9 mouse cellular contexts compared by ENCODE assay signal in the genomic region with DNA sequence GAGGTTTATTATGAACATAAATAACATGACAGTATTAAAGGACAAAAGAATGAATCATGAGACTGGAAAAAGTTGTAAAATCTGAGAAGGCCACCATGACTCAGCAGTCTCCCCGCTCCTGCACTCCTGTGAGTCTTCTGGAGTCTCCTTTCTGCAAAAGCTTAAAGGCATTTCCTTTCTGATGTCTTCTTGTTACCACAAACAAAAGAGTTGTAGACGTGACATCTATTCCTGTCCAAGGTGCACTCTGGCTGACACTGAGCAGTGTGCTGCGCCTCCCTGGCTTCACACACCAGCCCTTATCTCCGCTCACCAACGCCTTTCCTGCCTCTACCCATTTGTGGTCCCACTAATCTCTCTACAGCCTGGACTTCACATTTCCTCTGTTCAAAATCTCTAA. TPM values are rescaled to one million over a fixed set of nuclear protein-coding genes. Genes with fewer than 3 reads are reported as not detected.
DNase-seq lines count a peak whose midpoint lies in the region; ATAC-seq lines count a peak whose summit lies in the region.
"Had no signal": no experiment of that assay in that cellular context is flagged by ENCODE, and none has a peak within 500 bp of the region (broad histone marks: within the 10 kb centered on the region; RNA-seq: fewer than 3 reads in every experiment).

No protein-coding gene starts in this region.

- no peak overlapping the region for H3K4me2 ChIP-seq in heart, embryonic 15.5 days
- H3K4me2 ChIP-seq in stomach, embryonic 15.5 days, result no peak overlapping the region
- H3K4me2 ChIP-seq in midbrain, embryonic 11.5 days, result no peak overlapping the region

- no peaks in the 10 kb centered on the region for H3K27me3 ChIP-seq in heart, embryonic 15.5 days
- no peaks in the 10 kb centered on the region for H3K27me3 ChIP-seq in stomach, embryonic 15.5 days (replicated peaks)
- H3K27me3 ChIP-seq in midbrain, embryonic 11.5 days (ENCODE audit: control insufficient read depth, insufficient read depth, low read length), result no peaks in the 10 kb centered on the region

- peak overlapping the region; percentile 56 for H3K27ac ChIP-seq in heart, embryonic 15.5 days
- H3K27ac ChIP-seq in stomach, embryonic 15.5 days, result no peak overlapping the region
- H3K27ac ChIP-seq in midbrain, embryonic 11.5 days (ENCODE audit: low read depth, low read length), result no peak overlapping the region

- peaks cover 23% of the 10 kb centered on the region for H3K4me1 ChIP-seq in heart, embryonic 15.5 days (replicated peaks)
- H3K4me1 ChIP-seq in stomach, embryonic 15.5 days, result no peaks in the 10 kb centered on the region
- H3K4me1 ChIP-seq in midbrain, embryonic 11.5 days (ENCODE audit: control insufficient read depth, insufficient read depth, low read length), result no peaks in the 10 kb centered on the region

- no peaks in the 10 kb centered on the region for H3K36me3 ChIP-seq in heart, embryonic 15.5 days
- H3K36me3 ChIP-seq in stomach, embryonic 15.5 days, result no peaks in the 10 kb centered on the region
- H3K36me3 ChIP-seq in midbrain, embryonic 11.5 days (ENCODE audit: control insufficient read depth, insufficient read depth, low read length), result no peaks in the 10 kb centered on the region

- no peak overlapping the region for H3K9ac ChIP-seq in heart, embryonic 15.5 days
- H3K9ac ChIP-seq in stomach, embryonic 15.5 days, result no peak overlapping the region
- H3K9ac ChIP-seq in midbrain, embryonic 11.5 days (ENCODE audit: low read length), result no peak overlapping the region

- WGBS in heart, embryonic 15.5 days, result 21% methylated on average over 5 of the region's 5 CpGs
- WGBS in stomach, embryonic 15.5 days, result 69% methylated on average over 5 of the region's 5 CpGs
- WGBS in midbrain, embryonic 11.5 days, result 84% methylated on average over 5 of the region's 5 CpGs

- no peaks in the 10 kb centered on the region for H3K9me3 ChIP-seq in heart, embryonic 15.5 days (replicated peaks)
- H3K9me3 ChIP-seq in stomach, embryonic 15.5 days, result no peaks in the 10 kb centered on the region
- no peaks in the 10 kb centered on the region for H3K9me3 ChIP-seq in midbrain, embryonic 11.5 days (ENCODE audit: control insufficient read depth, low read length)

- peak; percentile 22 for DNase-seq in gastrocnemius, postnatal 25 days
- no peak for DNase-seq in gastrocnemius, postnatal 10 days
- peak; percentile 23 to 42 for DNase-seq in kidney, postnatal 4 days
- DNase-seq in midbrain, embryonic 11.5 days (ENCODE audit: low spot score, missing footprints), result no peak
- DNase-seq in urinary bladder, postnatal 14 days (ENCODE audit: low spot score), result no peak
- DNase-seq in cerebellum, postnatal 10 days, result no peak

- peak; percentile 69 for ATAC-seq in heart, embryonic 15.5 days (replicated peaks; ENCODE audit: insufficient number of reproducible peaks, insufficient read depth, low FRiP score, low read depth)
- ATAC-seq in stomach, embryonic 15.5 days (ENCODE audit: insufficient read depth, low FRiP score, low read depth), result peak; percentile 58; the same call in 1 of the 2 replicates
- ATAC-seq in midbrain, embryonic 11.5 days (ENCODE audit: low FRiP score), result no peak
- ATAC-seq: CD4-positive, CD25-positive, alpha-beta regulatory T cell, adult 4 months had no signal

- H3K4me3 ChIP-seq in heart, embryonic 15.5 days, result no peak overlapping the region
- no peak overlapping the region for H3K4me3 ChIP-seq in stomach, embryonic 15.5 days (replicated peaks)
- H3K4me3 ChIP-seq in midbrain, embryonic 11.5 days (ENCODE audit: low read depth, low read length), result no peak overlapping the region

RNA-seq across cellular contexts. Expression of gene Car8, which starts 38.8 kb away (rescaled TPM):
- 1 to 10 TPM; 2.5 to 2.8 TPM for total RNA-seq in gastrocnemius, postnatal 25 days (2021)
- 1 to 10 TPM; 3.0 to 3.1 TPM for total RNA-seq in gastrocnemius, postnatal 10 days (2021)
- polyA plus RNA-seq in heart, embryonic 15.5 days (2015; fragmentation: Nextera tagmentation; extraction: Ambion mirVana), result 10.2 and 11.5 TPM in 2 replicates
- polyA plus RNA-seq in stomach, embryonic 15.5 days (2015; fragmentation: Nextera tagmentation; extraction: Ambion mirVana), result 15.5 and 15.8 TPM in 2 replicates
- polyA plus RNA-seq in midbrain, embryonic 11.5 days (2014; fragmentation: Nextera tagmentation; extraction: Ambion mirVana), result 1.1 and 1.3 TPM in 2 replicates
- polyA plus RNA-seq: CD4-positive, CD25-positive, alpha-beta regulatory T cell, adult 4 months had no signal

Comparison
In these comparisons a context has a peak if more than half of its experiments do, and no peak if none do; other contexts are left out.
1. DNase-seq: peak in gastrocnemius, postnatal 25 days (single experiment) and kidney, postnatal 4 days (2 of 2); none in gastrocnemius, postnatal 10 days (single experiment), midbrain, embryonic 11.5 days (single experiment), urinary bladder, postnatal 14 days (single experiment) and cerebellum, postnatal 10 days (0 of 2).